Mouse (Mus musculus) neural tube, embryonic 14.5 days (tissue): ENCODE data around the gene Olfr821. TPM values are rescaled to one million over a fixed set of nuclear protein-coding genes. Genes with fewer than 3 reads are reported as not detected.
"Not testable (repeated sequence)": the region's sequence is repeated elsewhere in the genome, so short reads cannot be mapped to it uniquely, and the experiment has no call there.

ENCODE experiments used
- ATAC-seq: fragments of 200-750 bp; cut with Nextera tagmentation; 2 replicates; pipeline ENCODE4 v1.8.0; 2017; ENCODE audit warnings: low read depth, mild to moderate bottlenecking, moderate TSS enrichment, moderate library complexity
- H3K27ac ChIP-seq: fragments of 300-500 bp; sonication (generic); 2 replicates; pipeline ENCODE4 v1.5.1; 2014; ENCODE audit warnings: low read depth, mild to moderate bottlenecking, control low read depth, low read length, moderate library complexity, mixed read lengths
- H3K27me3 ChIP-seq: fragments of 300-500 bp; sonication (generic); 2 replicates; pipeline ENCODE4 v1.6.1; 2014; ENCODE audit warnings: low read length; ENCODE audit not compliant: control insufficient read depth, insufficient read depth
- H3K36me3 ChIP-seq: fragments of 300-500 bp; sonication (generic); 2 replicates; pipeline ENCODE4 v1.6.1; 2014; ENCODE audit warnings: low read length, mixed read lengths; ENCODE audit not compliant: control insufficient read depth, insufficient read depth
- H3K4me1 ChIP-seq: fragments of 300-500 bp; sonication (generic); 2 replicates; pipeline ENCODE4 v1.6.1; 2014; ENCODE audit warnings: low read length; ENCODE audit not compliant: control insufficient read depth, insufficient read depth
- H3K4me2 ChIP-seq: fragments of 300-500 bp; sonication (generic); 2 replicates; pipeline ENCODE4 v1.6.1; 2014; ENCODE audit warnings: mild to moderate bottlenecking, low read depth, low read length, control low read depth
- H3K4me3 ChIP-seq: fragments of 300-500 bp; sonication (generic); 2 replicates; pipeline ENCODE4 v1.5.1; 2014; ENCODE audit warnings: low read depth, low read length, control low read depth, mixed read lengths
- H3K9ac ChIP-seq: fragments of 300-500 bp; sonication (generic); replicated peaks from 2 replicates; pipeline ENCODE4 v1.6.1; 2014; ENCODE audit warnings: low read depth, mild to moderate bottlenecking, control low read depth, low read length, mixed read lengths
- H3K9me3 ChIP-seq: fragments of 300-500 bp; sonication (generic); 2 replicates; pipeline ENCODE4 v1.6.1; 2016; ENCODE audit warnings: low read length; ENCODE audit not compliant: control insufficient read depth
- WGBS: fragments of 180-500 bp; shearing (Covaris S2); extraction: QIAGEN DNeasy Blood & Tissue Kit; methylation state at CpG from one replicate; pipeline ENCODE4 v1.1.7; 2014; 5-methylcytosine and 5-hydroxymethylcytosine counted together
- polyA plus RNA-seq: library from polyadenylated mRNA; unstranded; fragments of >200 nt; fragmentation: Nextera tagmentation; extraction: Ambion mirVana; gene quantifications from 2 replicates; pipeline ENCODE4 v1.2.1, GENCODE M21; 2014

Gene Olfr821
- polyA plus RNA-seq, result not detected in 2 replicates

GRCm38 (mm10) chr10:130030048-130030447 lies at the start of gene Olfr821:
Gene Olfr821, plus strand, starts transcription at chr10:130030348.
- no peaks in the 10 kb centered on the region for H3K27me3 ChIP-seq
- H3K9ac ChIP-seq, result no peak within 1 kb of the TSS
- no peaks in the 10 kb centered on the region for H3K9me3 ChIP-seq
- no peak within 1 kb of the TSS for H3K4me2 ChIP-seq
- ATAC-seq, result no peak
- no peaks in the 10 kb centered on the region for H3K36me3 ChIP-seq
- no peak within 1 kb of the TSS for H3K4me3 ChIP-seq
- H3K27ac ChIP-seq, result no peak within 1 kb of the TSS
- H3K4me1 ChIP-seq, result no peaks in the 10 kb centered on the region

DNA sequence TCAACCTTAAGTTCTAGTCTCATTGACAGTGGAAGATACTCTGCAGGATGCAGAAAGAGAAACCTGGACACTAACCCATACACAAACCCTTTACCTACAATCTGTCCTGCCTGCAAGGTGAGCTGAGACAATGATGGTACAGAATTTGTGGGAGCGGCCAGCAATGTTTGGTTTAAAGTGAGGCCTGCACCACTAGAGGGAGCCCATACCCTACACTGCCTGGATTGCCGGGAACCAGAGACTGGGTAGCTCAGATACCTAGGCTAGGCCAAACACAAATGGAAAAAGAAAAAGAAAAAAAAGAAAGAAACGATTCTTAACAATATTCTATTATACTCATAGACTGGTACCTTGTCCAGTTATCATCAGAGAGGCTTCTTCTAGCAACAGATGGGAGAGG lies 48.3 kb upstream of the Olfr821 start:
- ATAC-seq, H3K27ac ChIP-seq, H3K9me3 ChIP-seq, H3K4me2 ChIP-seq, H3K4me3 ChIP-seq, H3K4me1 ChIP-seq, H3K9ac ChIP-seq, H3K27me3 ChIP-seq, H3K36me3 ChIP-seq: not testable (repeated sequence)
- no CpG with 5 or more reads among the region's 3 CpGs for WGBS

GRCm38 (mm10) chr10:129984962-129985361 lies 45.2 kb upstream of the Olfr821 start, which contains the start of gene Gm10310:
Gene Gm10310, minus strand, starts transcription at chr10:129985062.
- H3K36me3 ChIP-seq, H3K27me3 ChIP-seq, H3K4me2 ChIP-seq, H3K4me3 ChIP-seq, H3K27ac ChIP-seq, H3K9me3 ChIP-seq, ATAC-seq, H3K4me1 ChIP-seq, H3K9ac ChIP-seq: not testable (repeated sequence)
- no CpG with 5 or more reads among the region's 1 CpGs for WGBS

DNA sequence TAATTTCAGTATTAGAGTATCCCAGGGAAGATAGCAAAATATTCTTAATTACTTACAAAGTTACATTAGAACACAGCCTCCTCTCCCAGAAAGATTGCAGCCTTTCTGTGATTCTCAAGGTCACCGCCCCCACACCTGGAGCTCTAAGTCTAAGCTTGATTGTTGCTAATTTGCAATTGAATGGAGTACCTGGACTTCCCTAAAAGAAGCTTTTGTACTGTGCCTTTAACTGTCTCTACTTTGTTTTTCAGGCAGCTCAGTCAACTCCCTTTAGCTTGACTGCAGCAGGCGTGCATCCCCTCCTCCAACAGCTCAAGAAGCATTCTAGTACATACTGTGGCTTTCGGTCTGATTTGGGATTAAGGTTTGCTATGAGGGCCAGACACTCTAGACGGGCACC lies 26.0 kb upstream of the Olfr821 start:
- H3K4me2 ChIP-seq, H3K4me3 ChIP-seq, H3K4me1 ChIP-seq, H3K36me3 ChIP-seq, H3K9me3 ChIP-seq, ATAC-seq, H3K9ac ChIP-seq, H3K27me3 ChIP-seq, H3K27ac ChIP-seq: not testable (repeated sequence)
- 86% methylated on average over 4 of the region's 4 CpGs for WGBS

DNA sequence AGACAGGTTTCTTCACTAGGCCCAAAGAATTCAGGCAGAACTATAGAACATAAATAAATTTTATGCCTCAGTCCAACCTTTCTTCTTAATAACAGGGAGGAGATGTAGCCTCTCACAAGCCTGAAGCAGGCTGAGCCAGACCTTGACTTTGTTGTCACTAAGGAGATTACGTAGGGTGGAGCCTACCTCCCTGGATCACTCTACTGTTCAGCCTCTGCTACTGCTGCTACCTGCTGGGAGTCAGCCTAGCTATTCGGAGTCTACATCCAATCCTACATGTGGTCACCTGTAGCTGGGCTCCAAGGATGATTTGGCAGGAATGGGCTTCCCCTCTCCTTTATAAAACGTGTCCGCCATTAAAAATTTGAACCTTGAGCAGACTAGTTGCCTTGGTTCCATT lies 24.8 kb upstream of the Olfr821 start:
- WGBS, result 89% methylated on average over 4 of the region's 4 CpGs
- H3K4me1 ChIP-seq, H3K4me2 ChIP-seq, H3K27me3 ChIP-seq, H3K4me3 ChIP-seq, H3K27ac ChIP-seq, H3K9me3 ChIP-seq, ATAC-seq, H3K36me3 ChIP-seq, H3K9ac ChIP-seq: not testable (repeated sequence)

DNA sequence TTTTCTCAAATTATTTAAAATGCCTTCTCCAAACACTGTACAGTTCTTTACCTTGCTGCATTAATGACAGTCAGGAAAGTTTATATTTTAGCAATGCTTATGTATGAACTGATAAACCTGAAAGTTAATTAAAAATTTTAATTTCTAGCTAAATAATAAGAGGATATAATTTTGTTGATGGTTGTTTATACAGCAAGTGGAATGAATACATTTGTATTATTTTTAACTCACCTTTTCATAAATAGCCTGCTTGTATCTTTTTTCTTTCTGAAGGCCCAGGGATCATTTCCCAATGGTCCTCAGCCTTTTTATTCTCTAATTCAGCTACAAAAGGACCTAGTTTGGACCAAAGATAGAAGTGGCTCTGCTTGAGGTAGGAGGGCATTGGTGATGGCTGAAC lies 17.8 kb upstream of the Olfr821 start, which contains the start of gene Olfr820:
Gene Olfr820 (plus strand): TSS at position 301 of the 400 bp plus-strand sequence.
- Histone ChIP-seq H3K27me3 (no peaks in the 10 kb centered on the region), H3K36me3 (no peaks in the 10 kb centered on the region), H3K4me3 (no peak within 1 kb of the TSS), H3K9me3 (no peaks in the 10 kb centered on the region), H3K4me2 (no peak within 1 kb of the TSS), H3K4me1 (no peaks in the 10 kb centered on the region), H3K27ac (no peak within 1 kb of the TSS), H3K9ac (no peak within 1 kb of the TSS)
- ATAC-seq, result no peak

GRCm38 (mm10) chr10:130037096-130037495 lies 6.9 kb downstream of the Olfr821 start:
- WGBS, result 75% methylated on average over 6 of the region's 6 CpGs
- no peak for ATAC-seq

GRCm38 (mm10) chr10:130070910-130071309 lies 40.8 kb downstream of the Olfr821 start, which contains the start of gene Olfr822:
Gene Olfr822, plus strand, starts transcription at chr10:130071210.
- Histone ChIP-seq H3K27ac (no peak within 1 kb of the TSS), H3K9me3 (no peaks in the 10 kb centered on the region), H3K4me2 (no peak within 1 kb of the TSS), H3K27me3 (no peaks in the 10 kb centered on the region), H3K4me1 (no peaks in the 10 kb centered on the region), H3K36me3 (no peaks in the 10 kb centered on the region), H3K4me3 (no peak within 1 kb of the TSS), H3K9ac (no peak within 1 kb of the TSS)
- ATAC-seq, result no peak

More at GRCm38 (mm10) chr10:130037096-130037495, 6.9 kb downstream of the Olfr821 start:
- H3K27me3 ChIP-seq, result no peaks in the 10 kb centered on the region
- H3K9me3 ChIP-seq, result no peaks in the 10 kb centered on the region
- H3K36me3 ChIP-seq, result no peaks in the 10 kb centered on the region
- H3K4me1 ChIP-seq, result no peaks in the 10 kb centered on the region
- H3K4me3 ChIP-seq, result no peak overlapping the region
- H3K27ac ChIP-seq, result no peak overlapping the region
- no peak overlapping the region for H3K4me2 ChIP-seq
- no peak overlapping the region for H3K9ac ChIP-seq
